Mouse (Mus musculus): Measurements from ENCODE around the gene Map3k5.
A peak's percentile ranks its signal among the peaks of the same experiment; 100 is the strongest.

Map3k5 gene

GRCm38 (mm10) chr10:20006333-20007093, 72.2 kb downstream of the Map3k5 start:
- ATAC-seq (ENCODE audit: low TSS enrichment) = peak; percentile 80

GRCm38 (mm10) chr10:20009310-20009709, 75.0 kb downstream of the Map3k5 start:
- ATAC-seq (ENCODE audit: low TSS enrichment) = no peak

- ATAC-seq (ENCODE audit: low TSS enrichment) = no peak
Observed at GRCm38 (mm10) chr10:20010018-20010417, 75.7 kb downstream of the Map3k5 start.

- peak; percentile 89 for ATAC-seq (ENCODE audit: low TSS enrichment)
Observed at GRCm38 (mm10) chr10:20018406-20018805, 84.1 kb downstream of the Map3k5 start.

- ATAC-seq (ENCODE audit: low TSS enrichment) = peak; percentile 45
Observed at GRCm38 (mm10) chr10:20018806-20019205, 84.5 kb downstream of the Map3k5 start.

- no peak for ATAC-seq (ENCODE audit: low TSS enrichment)
Observed at GRCm38 (mm10) chr10:20021256-20021655, 87.0 kb downstream of the Map3k5 start.

- no peak for ATAC-seq (ENCODE audit: low TSS enrichment)
Observed at GRCm38 (mm10) chr10:20021670-20022468, 87.6 kb downstream of the Map3k5 start.

- peak; percentile 57 for ATAC-seq (ENCODE audit: low TSS enrichment)
Observed at GRCm38 (mm10) chr10:20022608-20023340, 88.5 kb downstream of the Map3k5 start.

GRCm38 (mm10) chr10:20023524-20023923, 89.3 kb downstream of the Map3k5 start:
- ATAC-seq (ENCODE audit: low TSS enrichment) = no peak

GRCm38 (mm10) chr10:20024891-20025290, 90.6 kb downstream of the Map3k5 start:
- no peak for ATAC-seq (ENCODE audit: low TSS enrichment)

- no peak for ATAC-seq (ENCODE audit: low TSS enrichment)
Observed at GRCm38 (mm10) chr10:20025781-20026520, 91.7 kb downstream of the Map3k5 start.

- no peak for ATAC-seq (ENCODE audit: low TSS enrichment)
Observed at GRCm38 (mm10) chr10:20030703-20031102, 96.4 kb downstream of the Map3k5 start.

GRCm38 (mm10) chr10:20031936-20032335, 97.7 kb downstream of the Map3k5 start:
- ATAC-seq (ENCODE audit: low TSS enrichment) = peak; percentile 78

GRCm38 (mm10) chr10:20036375-20036774, 102.1 kb downstream of the Map3k5 start:
- no peak for ATAC-seq (ENCODE audit: low TSS enrichment)

- no peak for ATAC-seq (ENCODE audit: low TSS enrichment)
Observed at GRCm38 (mm10) chr10:20036846-20037245, 102.6 kb downstream of the Map3k5 start.

- peak; percentile 90 for ATAC-seq (ENCODE audit: low TSS enrichment)
Observed at GRCm38 (mm10) chr10:20039531-20039930, 105.3 kb downstream of the Map3k5 start.

GRCm38 (mm10) chr10:20040116-20040515, 105.8 kb downstream of the Map3k5 start:
- peak; percentile 57; the same call in 1 of the 2 replicates for ATAC-seq (ENCODE audit: low TSS enrichment)

GRCm38 (mm10) chr10:20040677-20041076, 106.4 kb downstream of the Map3k5 start:
- ATAC-seq (ENCODE audit: low TSS enrichment) = no peak

GRCm38 (mm10) chr10:20042081-20042480, 107.8 kb downstream of the Map3k5 start:
- ATAC-seq (ENCODE audit: low TSS enrichment) = no peak

GRCm38 (mm10) chr10:20044051-20044450, 109.8 kb downstream of the Map3k5 start:
- no peak for ATAC-seq (ENCODE audit: low TSS enrichment)

- ATAC-seq (ENCODE audit: low TSS enrichment) = no peak
Observed at GRCm38 (mm10) chr10:20045733-20046495, 111.6 kb downstream of the Map3k5 start.

Measured in frontal cortex, adult (tissue).